Mouse (Mus musculus) kidney, embryonic 14.5 days (tissue): ENCODE results near the gene Medag. TPM values are rescaled to one million over a fixed set of nuclear protein-coding genes. Genes with fewer than 3 reads are reported as not detected.
A peak's percentile ranks its signal among the peaks of the same experiment; 100 is the strongest.

Experiments
- ATAC-seq: fragments of 200-750 bp; cut with Nextera tagmentation; 2 replicates; pipeline ENCODE4 v1.8.0; 2017; ENCODE audit warnings: moderate number of reproducible peaks, mild to moderate bottlenecking, moderate TSS enrichment, moderate library complexity; ENCODE audit not compliant: low FRiP score, low TSS enrichment
- H3K27ac ChIP-seq: fragments of 300-500 bp; sonication (generic); 2 replicates; pipeline ENCODE4 v1.5.1; 2014; ENCODE audit warnings: low read depth, mild to moderate bottlenecking, low read length, moderate library complexity, mixed read lengths
- H3K27me3 ChIP-seq: fragments of 300-500 bp; sonication (generic); 2 replicates; pipeline ENCODE4 v1.6.1; 2014; ENCODE audit warnings: mild to moderate bottlenecking, low read length; ENCODE audit not compliant: control insufficient read depth, insufficient read depth
- H3K36me3 ChIP-seq: fragments of 300-500 bp; sonication (generic); 2 replicates; pipeline ENCODE4 v1.6.1; 2014; ENCODE audit warnings: low read length, mixed read lengths; ENCODE audit not compliant: control insufficient read depth, insufficient read depth
- H3K4me1 ChIP-seq: fragments of 300-500 bp; sonication (generic); 2 replicates; pipeline ENCODE4 v1.6.1; 2014; ENCODE audit warnings: low read length, mixed read lengths; ENCODE audit not compliant: control insufficient read depth, insufficient read depth
- H3K4me2 ChIP-seq: fragments of 300-500 bp; sonication (generic); replicated peaks from 2 replicates; pipeline ENCODE4 v1.6.1; 2014; ENCODE audit warnings: low read depth, mild to moderate bottlenecking, low read length
- H3K4me3 ChIP-seq: fragments of 300-500 bp; sonication (generic); 2 replicates; pipeline ENCODE4 v1.5.1; 2014; ENCODE audit warnings: mild to moderate bottlenecking, low read length
- H3K9ac ChIP-seq: fragments of 300-500 bp; sonication (generic); 2 replicates; pipeline ENCODE4 v1.6.1; 2014; ENCODE audit warnings: low read depth, mild to moderate bottlenecking, low read length, moderate library complexity
- H3K9me3 ChIP-seq: fragments of 300-500 bp; sonication (generic); 2 replicates; pipeline ENCODE4 v1.6.1; 2016; ENCODE audit warnings: low read length; ENCODE audit not compliant: control insufficient read depth
- WGBS: fragments of 180-500 bp; shearing (Covaris S2); extraction: QIAGEN DNeasy Blood & Tissue Kit; methylation state at CpG from one replicate; pipeline ENCODE4 v1.1.7; 2014; 5-methylcytosine and 5-hydroxymethylcytosine counted together
- polyA plus RNA-seq: library from polyadenylated mRNA; unstranded; fragments of >200 nt; fragmentation: Nextera tagmentation; extraction: Ambion mirVana; gene quantifications from 2 replicates; pipeline ENCODE4 v1.2.1, GENCODE M21; 2014

Gene Medag
- polyA plus RNA-seq: 0.18 TPM in 1 of 2 replicates, not detected in the other

DNA sequence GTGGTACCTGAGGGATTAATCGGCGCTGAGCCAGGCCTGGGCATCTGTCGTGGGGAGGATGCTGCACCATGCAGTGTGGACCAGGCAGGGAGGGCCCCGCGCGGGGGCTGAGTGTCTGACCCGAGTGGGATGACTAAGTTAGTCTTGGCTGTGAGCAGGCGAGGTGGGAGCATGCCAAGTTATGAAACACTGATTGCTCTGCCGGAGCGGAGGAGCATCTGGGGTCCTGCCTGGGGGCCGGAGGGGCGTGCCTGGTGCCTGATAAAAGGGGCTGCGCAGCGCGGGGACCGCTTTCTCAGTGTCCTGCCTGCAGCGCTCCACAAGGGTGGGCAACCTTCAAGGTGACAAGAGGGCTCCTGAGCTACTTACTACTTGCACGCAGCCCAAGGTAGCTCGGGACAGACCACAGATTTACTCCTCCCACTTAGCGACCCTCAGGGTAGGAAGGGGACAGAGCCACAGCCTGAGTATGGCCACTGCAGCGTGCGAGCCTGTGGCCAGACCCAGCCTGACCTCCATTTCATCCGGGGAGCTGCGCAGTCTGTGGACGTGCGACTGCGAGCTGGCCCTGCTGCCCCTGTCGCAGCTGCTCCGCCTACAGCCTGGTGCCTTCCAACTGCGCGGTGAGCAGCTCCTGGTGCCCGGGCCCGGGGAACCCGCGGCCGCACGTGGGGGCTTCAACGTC is at the start of gene Medag:
Gene Medag (plus strand): TSS at position 241 of the 685 bp plus-strand sequence.
- Histone ChIP-seq H3K9ac (peak within 1 kb of the TSS; percentile 47; the same call in 1 of the 2 replicates), H3K36me3 (no peaks in the 10 kb centered on the region), H3K27me3 (peaks cover 19% of the 10 kb centered on the region), H3K4me3 (peak within 1 kb of the TSS; percentile 39), H3K27ac (no peak within 1 kb of the TSS), H3K4me2 (peak within 1 kb of the TSS; percentile 62), H3K9me3 (0 out of 2 replicates have a peak, but pooled peaks cover 3% of the 10 kb centered on the region), H3K4me1 (peaks cover 9% of the 10 kb centered on the region; the same call in 1 of the 2 replicates)
- ATAC-seq: peak; percentile 64
- 4% methylated on average over 38 of the region's 38 CpGs for WGBS

GRCm38 (mm10) chr5:149362626-149363025 is 48.9 kb upstream of the Medag start:
- ATAC-seq: no peak
- Histone ChIP-seq H3K4me1 (no peaks in the 10 kb centered on the region), H3K36me3 (no peaks in the 10 kb centered on the region), H3K9ac (no peak overlapping the region), H3K27ac (no peak overlapping the region), H3K27me3 (no peaks in the 10 kb centered on the region), H3K4me2 (no peak overlapping the region), H3K9me3 (peaks cover 5% of the 10 kb centered on the region; the same call in 1 of the 2 replicates), H3K4me3 (no peak overlapping the region)
- WGBS: 79% methylated on average over 3 of the region's 3 CpGs

GRCm38 (mm10) chr5:149363903-149364755 is 47.4 kb upstream of the Medag start:
- ATAC-seq: no peak
- 58% methylated on average over 16 of the region's 16 CpGs for WGBS
- Histone ChIP-seq H3K4me2 (no peak overlapping the region), H3K4me3 (no peak overlapping the region), H3K9ac (no peak overlapping the region), H3K36me3 (no peaks in the 10 kb centered on the region), H3K4me1 (no peaks in the 10 kb centered on the region), H3K27me3 (no peaks in the 10 kb centered on the region), H3K9me3 (peaks cover 5% of the 10 kb centered on the region; the same call in 1 of the 2 replicates), H3K27ac (no peak overlapping the region)

DNA sequence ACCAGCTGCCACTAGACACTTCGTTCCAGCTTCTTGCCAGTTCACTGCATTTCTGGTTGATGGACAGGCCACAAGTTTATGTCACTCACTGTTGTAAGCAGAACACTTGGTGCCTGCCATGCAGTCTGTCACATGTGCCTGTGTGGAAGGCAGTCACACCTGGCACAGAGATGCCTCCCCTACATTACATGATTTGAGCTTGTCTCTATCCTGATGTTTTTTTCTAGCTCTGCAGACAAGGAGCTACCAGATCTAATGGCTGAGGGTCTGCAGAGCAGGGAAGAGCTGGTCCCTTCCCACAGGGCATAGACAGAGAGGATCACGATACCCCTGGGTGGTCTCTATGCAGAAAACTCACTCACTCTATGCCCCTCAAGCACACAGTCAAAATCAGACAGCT is 44.5 kb upstream of the Medag start:
- H3K27me3 ChIP-seq: no peaks in the 10 kb centered on the region
- no peak for ATAC-seq
- H3K27ac ChIP-seq: no peak overlapping the region
- H3K9ac ChIP-seq: no peak overlapping the region
- no peak overlapping the region for H3K4me2 ChIP-seq
- no peaks in the 10 kb centered on the region for H3K36me3 ChIP-seq
- H3K4me1 ChIP-seq: no peaks in the 10 kb centered on the region
- no peak overlapping the region for H3K4me3 ChIP-seq
- H3K9me3 ChIP-seq: no peaks in the 10 kb centered on the region
- WGBS: 77% methylated on average over 2 of the region's 2 CpGs

GRCm38 (mm10) chr5:149367544-149368466 is 43.7 kb upstream of the Medag start:
- H3K27ac ChIP-seq: no peak overlapping the region
- no peak for ATAC-seq
- no peak overlapping the region for H3K9ac ChIP-seq
- H3K4me3 ChIP-seq: no peak overlapping the region
- 65% methylated on average over 7 of the region's 7 CpGs for WGBS
- H3K4me2 ChIP-seq: no peak overlapping the region
- no peaks in the 10 kb centered on the region; the same call in 1 of the 2 replicates for H3K4me1 ChIP-seq
- H3K9me3 ChIP-seq: no peaks in the 10 kb centered on the region
- H3K36me3 ChIP-seq: no peaks in the 10 kb centered on the region
- H3K27me3 ChIP-seq: no peaks in the 10 kb centered on the region

DNA sequence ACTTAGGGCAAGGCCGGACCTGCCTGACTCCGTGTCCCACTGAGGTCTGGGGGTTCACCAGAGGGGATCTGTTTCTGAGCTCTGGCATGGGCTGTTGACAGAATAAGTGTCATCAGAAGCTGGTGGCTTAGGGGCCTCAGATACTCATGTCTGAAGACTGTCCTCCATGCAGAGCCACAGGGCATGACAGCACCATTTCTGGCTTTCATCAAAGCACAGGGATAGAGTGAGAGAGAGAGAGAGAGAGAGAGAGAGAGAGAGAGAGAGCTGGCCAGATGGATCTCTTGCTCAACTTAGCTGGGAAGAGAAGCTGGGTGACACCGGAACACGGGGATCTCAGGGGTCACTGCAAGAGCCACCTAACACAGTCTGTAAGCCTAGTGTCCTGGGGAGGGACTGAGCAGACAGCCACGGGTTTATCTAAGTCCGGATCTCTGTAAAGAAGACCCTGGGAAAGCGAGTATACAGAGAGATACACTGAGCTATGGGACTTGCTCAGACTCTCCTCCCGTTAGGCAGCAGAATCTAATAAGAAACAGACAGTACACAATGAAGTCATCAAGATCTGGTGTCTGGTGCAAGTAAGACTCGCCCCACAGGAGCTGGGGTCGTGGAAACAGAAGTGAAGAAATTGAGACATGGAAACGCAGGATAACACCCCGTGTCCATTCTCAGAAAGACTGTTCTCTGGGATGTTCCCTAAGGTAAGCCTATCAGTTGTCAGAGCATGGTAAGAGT is 42.8 kb upstream of the Medag start:
- H3K27me3 ChIP-seq: no peaks in the 10 kb centered on the region
- H3K4me2 ChIP-seq: no peak overlapping the region
- no peak overlapping the region for H3K27ac ChIP-seq
- H3K9ac ChIP-seq: no peak overlapping the region
- H3K36me3 ChIP-seq: no peaks in the 10 kb centered on the region
- no peak for ATAC-seq
- peaks cover 9% of the 10 kb centered on the region for H3K4me1 ChIP-seq
- 70% methylated on average over 12 of the region's 12 CpGs for WGBS
- H3K9me3 ChIP-seq: no peaks in the 10 kb centered on the region
- no peak overlapping the region for H3K4me3 ChIP-seq

GRCm38 (mm10) chr5:149369373-149370035 is 42.0 kb upstream of the Medag start:
- Histone ChIP-seq H3K4me2 (no peak overlapping the region), H3K9me3 (no peaks in the 10 kb centered on the region), H3K27me3 (no peaks in the 10 kb centered on the region), H3K4me1 (peaks cover 13% of the 10 kb centered on the region), H3K9ac (no peak overlapping the region), H3K4me3 (no peak overlapping the region), H3K36me3 (no peaks in the 10 kb centered on the region), H3K27ac (no peak overlapping the region)
- 81% methylated on average over 21 of the region's 21 CpGs for WGBS
- no peak for ATAC-seq

- Histone ChIP-seq H3K27me3 (no peaks in the 10 kb centered on the region), H3K4me3 (no peak overlapping the region), H3K4me2 (no peak overlapping the region), H3K9ac (no peak overlapping the region), H3K9me3 (no peaks in the 10 kb centered on the region), H3K36me3 (no peaks in the 10 kb centered on the region), H3K4me1 (peaks cover 27% of the 10 kb centered on the region), H3K27ac (no peak overlapping the region)
- WGBS: 88% methylated on average over 8 of the region's 8 CpGs
- ATAC-seq: no peak
Measured at GRCm38 (mm10) chr5:149372018-149372417, 39.5 kb upstream of the Medag start.
